Mouse (Mus musculus) G1E (cell line): ENCODE data around the gene Rpl3l. TPM values are rescaled to one million over a fixed set of nuclear protein-coding genes. Genes with fewer than 3 reads are reported as not detected.

Source experiments
- ATAC-seq: 2 replicates; pipeline ENCODE4 v1.8.0; 2016; ENCODE audit warnings: mild to moderate bottlenecking; ENCODE audit not compliant: insufficient number of reproducible peaks, poor library complexity, low FRiP score, severe bottlenecking; ENCODE audit errors: extremely low read depth
- DNase-seq: peaks from one replicate; pipeline ENCODE4 v3.0.0; 2012; ENCODE audit warnings: low spot score
- H3K27me3 ChIP-seq: 2 replicates; pipeline ENCODE4 v1.6.1; 2012; ENCODE audit warnings: mild to moderate bottlenecking, low read length, inconsistent platforms; ENCODE audit not compliant: insufficient read depth
- H3K36me3 ChIP-seq: replicated peaks from 2 replicates; pipeline ENCODE3; 2012; ENCODE audit warnings: mild to moderate bottlenecking, inconsistent platforms
- H3K4me1 ChIP-seq: 2 replicates; pipeline ENCODE4 v1.6.1; 2012; ENCODE audit warnings: low read depth, low read length, inconsistent platforms, mixed read lengths; ENCODE audit not compliant: insufficient read depth
- H3K4me3 ChIP-seq: 2 replicates; pipeline ENCODE4 v1.5.1; 2012; ENCODE audit warnings: low read depth, mild to moderate bottlenecking, inconsistent platforms, low read length, moderate library complexity, mixed read lengths
- H3K9me3 ChIP-seq: replicated peaks from 2 replicates; pipeline ENCODE4 v1.6.1; 2012; ENCODE audit warnings: inconsistent platforms
- CTCF ChIP-seq: IDR thresholded peaks from 2 replicates; pipeline ENCODE4 v1.5.1; 2012; ENCODE audit warnings: low read depth, low read length, inconsistent platforms, mixed read lengths
- GATA1 ChIP-seq: IDR thresholded peaks from 2 replicates; pipeline ENCODE4 v1.6.1; 2012; ENCODE audit warnings: borderline replicate concordance, low read length, inconsistent platforms, mixed read lengths
- GATA2 ChIP-seq: IDR thresholded peaks from 2 replicates; pipeline ENCODE4 v1.6.1; 2012; ENCODE audit warnings: low read depth, low read length, inconsistent platforms, borderline replicate concordance
- POLR2AphosphoS5 ChIP-seq: IDR thresholded peaks from 2 replicates; pipeline ENCODE4 v1.6.1; 2012; ENCODE audit warnings: low read depth, low read length, inconsistent platforms; ENCODE audit not compliant: insufficient replicate concordance
- TAL1 ChIP-seq: conservative IDR thresholded peaks from 2 replicates; pipeline ENCODE4 v1.6.1; 2012; ENCODE audit warnings: low read depth, low read length, inconsistent platforms, mixed read lengths
- polyA plus RNA-seq: library from polyadenylated mRNA; stranded (reverse); fragments of >175 nt; gene quantifications from 2 replicates; pipeline ENCODE4 v1.2.3, GENCODE M21; 2012
- total RNA-seq, 2 experiments: library from RNA; stranded (forward) in 1 of 2; stranded (reverse) in 1 of 2; fragments of 200-1000 nt in 1 of 2; fragments of >200 nt in 1 of 2; fragmentation: Nextera tagmentation in 1 of 2; gene quantifications; 2 replicates each; pipeline ENCODE4 v1.2.3; 2014 to 2017

Rpl3l gene
- total RNA-seq (2014; fragmentation: Nextera tagmentation) (not detected in 2 replicates), total RNA-seq (2017) (0.17 TPM in 1 of 2 replicates, not detected in the other), polyA plus RNA-seq (0.07 TPM in 1 of 2 replicates, not detected in the other)

DNA sequence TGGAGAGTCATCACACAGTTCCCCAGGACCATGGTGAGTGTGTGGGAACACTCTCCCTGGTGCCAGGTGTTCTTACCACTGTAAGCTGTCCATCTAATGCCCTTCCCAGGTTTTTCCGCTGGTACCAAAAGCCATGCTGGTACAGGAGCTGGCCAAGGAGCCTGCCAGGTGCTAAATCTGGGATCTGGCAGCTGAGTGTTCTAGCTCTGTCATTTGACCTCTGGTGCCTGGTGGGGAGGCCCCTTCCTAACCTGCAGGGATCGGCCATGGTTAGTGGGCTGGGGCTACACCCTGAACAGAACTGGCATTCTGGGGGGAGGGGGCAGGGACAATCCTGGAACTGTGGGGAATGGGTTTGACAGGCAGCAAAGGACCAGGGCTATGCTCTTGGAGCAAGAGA is at the start of gene Rpl3l:
Gene Rpl3l, plus strand, starts transcription at position 203 of the 400 bp plus-strand sequence.
- H3K9me3 ChIP-seq: no peaks in the 10 kb centered on the region
- H3K36me3 ChIP-seq: peaks cover 1% of the 10 kb centered on the region
- H3K27me3 ChIP-seq: peaks cover 23% of the 10 kb centered on the region
- peaks cover 21% of the 10 kb centered on the region for H3K4me1 ChIP-seq
- DNase-seq (no peak), ATAC-seq (no peak)
- H3K4me3 ChIP-seq: no peak within 1 kb of the TSS
- TF ChIP-seq CTCF: no peak
- no peak for TF ChIP-seq TAL1
- no peak for TF ChIP-seq POLR2AphosphoS5
- no peak for TF ChIP-seq GATA2
- no peak for TF ChIP-seq GATA1

DNA sequence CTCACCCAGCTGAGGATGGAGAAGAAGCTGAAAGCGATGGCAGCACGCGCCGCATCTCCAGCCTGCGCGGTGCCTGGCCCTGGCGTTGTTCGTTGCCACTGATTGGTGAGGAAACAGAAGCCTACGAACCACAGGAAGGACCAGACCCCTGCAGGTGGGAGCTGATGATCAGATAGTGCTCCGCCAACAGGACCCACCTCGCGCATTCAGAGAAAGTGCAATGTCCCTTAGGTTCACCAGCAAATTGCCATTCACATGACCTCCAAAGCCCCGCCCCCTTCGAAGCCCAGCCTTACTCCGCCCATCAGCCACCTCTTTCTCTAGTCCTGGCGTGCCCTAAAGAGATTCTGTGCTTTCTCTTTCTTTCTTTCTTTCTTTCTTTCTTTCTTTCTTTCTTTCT is 41.1 kb upstream of the Rpl3l start:
- DNase-seq (no peak), ATAC-seq (no peak)
- H3K4me1 ChIP-seq: peaks cover 36% of the 10 kb centered on the region
- H3K27me3 ChIP-seq: peaks cover 30% of the 10 kb centered on the region
- H3K9me3 ChIP-seq: no peaks in the 10 kb centered on the region
- no peak for TF ChIP-seq GATA1
- TF ChIP-seq CTCF: no peak
- peaks cover 10% of the 10 kb centered on the region for H3K36me3 ChIP-seq
- H3K4me3 ChIP-seq: peak overlapping the region; percentile 28; the same call in 1 of the 2 replicates

DNA sequence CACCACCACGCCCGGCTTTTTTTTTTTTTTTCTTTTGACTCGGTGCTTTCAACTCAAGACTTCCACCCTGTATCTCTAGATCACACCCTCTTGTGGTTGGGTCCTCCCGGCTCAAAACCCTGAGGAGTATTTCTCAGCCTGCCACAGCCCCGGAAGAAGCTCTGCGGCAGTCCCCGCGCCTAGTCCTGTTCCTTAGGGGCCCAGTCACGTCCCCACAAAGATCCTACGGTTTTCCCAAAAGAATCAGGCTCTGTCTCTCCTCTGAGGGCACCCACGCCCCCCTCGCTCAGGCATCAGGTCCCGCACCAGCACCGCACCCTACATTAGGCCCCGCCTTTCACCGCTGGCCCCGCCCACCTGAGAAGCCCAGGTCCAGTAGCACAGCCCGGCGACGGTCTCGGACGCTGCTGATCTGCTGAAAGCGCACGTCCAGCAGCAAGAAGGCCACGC is 40.4 kb upstream of the Rpl3l start:
- TF ChIP-seq CTCF (no peak), GATA2 (no peak), POLR2AphosphoS5 (no peak), TAL1 (no peak), GATA1 (no peak)
- Histone ChIP-seq H3K9me3 (no peaks in the 10 kb centered on the region), H3K36me3 (peaks cover 7% of the 10 kb centered on the region), H3K4me3 (peak overlapping the region; percentile 64; the same call in 1 of the 2 replicates), H3K27me3 (peaks cover 30% of the 10 kb centered on the region), H3K4me1 (peaks cover 39% of the 10 kb centered on the region)
- peak; percentile 54 for ATAC-seq
- peak; percentile 66 for DNase-seq

DNA sequence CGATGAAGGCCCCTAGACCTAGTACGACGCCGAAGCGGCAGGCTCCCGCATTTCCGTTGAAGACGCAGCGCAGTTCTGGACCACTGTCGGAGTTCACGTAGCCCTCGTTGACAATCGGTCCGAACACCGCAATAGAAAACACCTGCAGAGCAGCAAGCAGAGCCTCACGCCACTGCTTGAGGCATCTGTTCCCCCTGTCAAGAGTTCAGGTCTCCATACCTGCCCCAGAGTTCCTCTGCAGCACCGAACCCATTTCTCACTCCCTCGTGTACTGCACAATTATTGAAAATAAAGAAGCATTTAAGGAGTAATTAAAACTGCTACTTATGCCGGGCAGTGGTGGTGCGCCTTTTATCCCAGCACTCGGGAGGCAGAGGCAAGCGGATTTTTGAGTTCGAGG is 40.0 kb upstream of the Rpl3l start:
- H3K27me3 ChIP-seq: peaks cover 30% of the 10 kb centered on the region
- TF ChIP-seq GATA2 (no peak), GATA1 (no peak), TAL1 (no peak), CTCF (no peak), POLR2AphosphoS5 (no peak)
- H3K9me3 ChIP-seq: no peaks in the 10 kb centered on the region
- H3K4me1 ChIP-seq: peaks cover 44% of the 10 kb centered on the region
- DNase-seq: no peak
- ATAC-seq: no peak
- peaks cover 8% of the 10 kb centered on the region for H3K36me3 ChIP-seq
- peak overlapping the region; percentile 64; the same call in 1 of the 2 replicates for H3K4me3 ChIP-seq

DNA sequence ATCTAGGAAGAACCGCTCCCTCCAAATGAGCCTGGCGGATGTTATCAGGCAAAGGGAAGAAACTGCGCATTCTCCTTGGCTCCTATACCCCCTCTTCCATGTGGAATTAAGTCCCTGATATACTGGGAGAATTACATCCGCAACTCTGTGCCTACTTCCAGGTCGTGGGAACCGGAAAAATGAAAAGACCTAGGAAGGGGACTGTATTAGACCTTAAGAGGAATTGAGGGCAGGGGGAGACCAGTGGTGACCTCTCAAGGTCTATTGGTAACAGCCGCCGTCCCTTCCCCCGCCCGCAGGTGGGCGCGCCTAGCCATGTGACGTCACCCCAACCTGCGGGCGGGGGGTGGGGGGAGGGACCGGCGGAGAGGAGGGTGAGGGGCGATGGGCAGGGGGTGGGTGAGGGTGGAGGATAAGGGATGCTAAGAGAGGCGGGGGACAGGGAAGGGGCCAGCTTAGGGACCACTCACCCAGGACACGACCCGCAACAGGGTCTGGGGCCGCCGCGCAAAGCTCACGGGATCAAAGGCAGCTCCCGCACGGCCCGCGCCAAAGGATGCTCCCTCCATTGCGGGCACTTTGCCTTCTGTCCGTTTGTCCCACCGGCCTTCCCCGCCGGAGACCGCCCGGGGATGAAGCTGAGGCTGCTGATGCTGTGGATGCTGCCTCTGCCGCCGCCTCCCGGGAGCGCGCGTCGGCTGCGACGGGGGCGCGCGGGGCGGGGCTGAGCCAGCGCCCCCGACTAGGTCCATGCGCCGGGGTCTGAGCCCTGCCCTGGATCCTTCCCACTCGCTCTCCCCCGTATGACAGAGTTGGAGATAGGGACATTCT is 38.2 kb upstream of the Rpl3l start, which contains the start of gene Syngr3:
Gene Syngr3, minus strand, starts transcription at position 705 of the 831 bp plus-strand sequence.
- Histone ChIP-seq H3K27me3 (peaks cover 30% of the 10 kb centered on the region), H3K4me1 (peaks cover 57% of the 10 kb centered on the region), H3K9me3 (no peaks in the 10 kb centered on the region), H3K4me3 (peak within 1 kb of the TSS; percentile 56; the same call in 1 of the 2 replicates), H3K36me3 (peaks cover 23% of the 10 kb centered on the region)
- TF ChIP-seq CTCF: no peak
- no peak for TF ChIP-seq POLR2AphosphoS5
- TF ChIP-seq TAL1: no peak
- TF ChIP-seq GATA2: no peak
- no peak for TF ChIP-seq GATA1
- ATAC-seq: no peak
- no peak for DNase-seq

DNA sequence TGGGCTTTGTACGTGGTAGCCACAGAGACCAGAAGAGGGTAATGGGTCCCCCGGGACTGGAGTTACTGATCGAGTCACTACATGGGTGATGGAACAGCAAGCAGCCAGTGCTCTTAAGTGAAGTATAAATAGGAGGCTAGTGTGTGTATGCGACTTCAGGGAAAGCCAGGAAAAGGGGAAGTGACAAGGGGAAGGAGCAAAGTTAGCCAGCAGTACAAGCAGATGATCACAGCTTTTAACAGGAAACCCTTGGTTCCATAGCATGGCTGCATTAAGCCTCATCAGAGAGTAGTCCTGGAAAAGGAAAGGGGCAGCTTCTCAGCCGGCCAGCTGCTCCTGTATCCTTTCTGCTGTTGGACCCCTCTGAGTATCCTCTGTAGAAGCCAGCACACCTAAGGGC is 35.2 kb upstream of the Rpl3l start:
- TF ChIP-seq GATA1 (no peak), CTCF (no peak), GATA2 (no peak)

More for the DNA sequence above, 35.2 kb upstream of the Rpl3l start:
- Histone ChIP-seq H3K36me3 (peaks cover 26% of the 10 kb centered on the region), H3K9me3 (no peaks in the 10 kb centered on the region), H3K4me1 (peaks cover 62% of the 10 kb centered on the region), H3K4me3 (no peak overlapping the region), H3K27me3 (peaks cover 29% of the 10 kb centered on the region)
- ATAC-seq: no peak
- no peak for DNase-seq
